Mouse (Mus musculus): ENCODE data around the gene Epb41l1.

GRCm38 (mm10) chr2:156582887-156583286, 162.2 kb downstream of the Epb41l1 start:
- TF ChIP-seq CTCF (IDR thresholded peaks at IDR 0.05; ENCODE audit: control insufficient read depth, insufficient read depth, insufficient replicate concordance, low read depth, low read length) (no peak), POLR2A (IDR thresholded peaks at IDR 0.05; ENCODE audit: control insufficient read depth, low read depth, low read length) (no peak)
